Mouse (Mus musculus) frontal cortex, postnatal 14 days (tissue): ENCODE results near the gene Wdr27.

ENCODE experiments used
- DNase-seq, 2 experiments: peaks; one replicate each; pipeline ENCODE4 v3.0.0; 2022; ENCODE audit warnings: low spot score in 2 of 2

Wdr27 gene

DNA sequence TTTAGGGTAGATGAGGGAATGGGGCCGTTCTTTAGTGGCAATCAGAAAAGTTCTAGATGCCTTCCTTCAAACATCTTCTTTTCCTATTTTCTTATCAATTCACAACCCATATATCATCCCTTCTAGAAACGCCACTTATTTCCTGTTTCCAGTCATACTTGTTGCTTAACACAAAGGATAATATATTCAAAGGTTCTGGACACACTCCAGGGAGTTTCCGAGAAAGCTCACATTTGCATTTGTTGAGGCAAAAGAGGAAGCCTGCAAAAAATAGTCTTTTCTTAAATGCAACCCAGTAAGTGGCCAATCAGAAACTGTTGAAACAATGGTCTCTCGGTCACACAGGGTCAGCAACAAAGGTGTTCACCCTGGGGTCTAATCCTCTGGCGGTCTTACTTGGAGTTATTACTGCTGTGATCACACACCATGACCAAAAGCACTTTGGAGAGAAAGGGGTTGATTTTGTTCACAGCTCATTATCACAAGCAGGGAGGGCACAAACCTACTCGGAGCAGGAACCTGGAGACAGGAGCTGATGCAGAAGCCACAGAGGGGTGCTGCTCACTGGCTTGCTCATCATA, 116.2 kb downstream of the Wdr27 start:
- DNase-seq: no peak

GRCm38 (mm10) chr17:14824938-14825337, 118.0 kb downstream of the Wdr27 start:
- no peak for DNase-seq

DNA sequence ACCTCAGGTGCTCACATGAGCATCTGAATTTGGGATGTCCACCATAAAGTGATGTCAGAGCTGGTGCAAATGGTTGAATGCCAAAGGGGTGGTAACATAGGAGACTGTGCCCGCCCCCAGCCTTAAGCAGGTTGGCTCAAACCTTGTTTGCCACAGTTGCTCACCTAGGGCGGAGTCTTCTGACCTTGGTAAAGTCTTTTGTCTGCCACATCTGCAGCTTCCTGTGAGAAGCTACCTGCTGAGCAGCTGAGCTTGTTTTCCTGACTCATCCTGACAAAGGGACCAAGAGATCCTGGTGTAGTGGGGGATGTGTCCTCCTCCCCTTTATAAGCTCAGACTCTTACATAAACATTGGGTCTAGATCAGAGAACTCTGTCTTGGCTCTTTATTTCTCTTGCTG, 125.0 kb downstream of the Wdr27 start:
- no peak for DNase-seq

DNA sequence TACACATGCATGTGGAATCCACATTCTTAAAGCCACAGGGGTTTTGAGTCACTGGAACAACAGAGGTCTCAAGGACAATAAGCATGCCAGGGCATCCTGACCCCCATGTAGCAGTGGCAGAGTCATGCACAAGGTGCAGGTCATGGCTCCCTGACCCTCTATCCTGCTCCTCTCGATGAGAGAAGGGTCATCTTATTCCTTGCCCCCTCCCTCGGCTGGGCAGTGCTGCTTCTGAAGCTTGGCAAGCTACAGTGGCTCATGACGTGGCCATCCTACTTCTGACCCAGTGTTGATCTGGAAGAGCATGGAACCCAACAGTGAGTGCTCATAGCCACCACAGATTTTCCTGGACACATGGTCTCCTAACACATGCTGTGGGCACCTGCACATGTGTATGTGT, 126.9 kb downstream of the Wdr27 start:
- DNase-seq: no peak

GRCm38 (mm10) chr17:14815304-14815703, 127.7 kb downstream of the Wdr27 start:
- no peak for DNase-seq

- DNase-seq: no peak
Observed at GRCm38 (mm10) chr17:14812631-14813030, 130.3 kb downstream of the Wdr27 start.

DNA sequence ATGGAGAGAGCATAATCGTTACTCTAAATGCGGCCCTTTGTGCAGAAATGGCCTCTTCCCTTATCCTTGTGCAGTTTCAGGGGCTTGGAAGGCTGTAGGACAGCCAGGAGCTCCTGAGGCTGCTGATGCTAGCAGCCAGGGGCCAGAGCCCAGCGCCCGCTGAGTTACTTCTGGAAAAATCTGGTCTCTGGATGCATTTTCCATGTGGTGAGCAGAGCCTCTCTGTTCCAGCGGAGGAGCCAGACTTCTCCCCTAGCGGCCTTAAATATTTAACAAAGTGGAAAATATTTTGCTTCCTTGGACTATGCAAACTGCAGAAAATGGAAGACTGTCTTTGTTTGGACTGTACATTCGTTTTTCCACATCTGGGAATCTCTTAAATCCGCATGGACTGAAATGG, 130.9 kb downstream of the Wdr27 start:
- DNase-seq: no peak

- no peak for DNase-seq
Observed at GRCm38 (mm10) chr17:14806808-14807207, 136.2 kb downstream of the Wdr27 start.

DNA sequence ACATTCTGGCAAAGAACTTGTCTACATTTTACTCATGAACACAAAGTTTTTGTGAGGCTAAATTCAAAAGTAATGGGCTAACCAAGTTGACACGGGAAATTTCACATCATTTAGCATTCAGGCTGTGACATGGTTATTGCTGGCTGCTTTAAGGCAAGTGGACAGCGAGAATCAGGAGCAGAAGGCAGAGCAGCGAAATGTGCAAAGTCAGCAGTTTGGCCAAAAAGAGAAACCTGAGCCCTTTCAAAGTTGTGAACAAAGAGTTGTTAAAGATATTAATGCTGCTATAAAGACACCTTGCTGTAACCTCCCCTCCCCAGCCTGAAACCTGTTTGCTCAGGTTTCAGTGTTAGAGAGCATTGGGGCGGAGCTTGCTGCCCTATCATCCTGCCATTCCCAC, 143.7 kb downstream of the Wdr27 start:
- DNase-seq: no peak

- DNase-seq: no peak
Observed at GRCm38 (mm10) chr17:14795074-14795473, 147.9 kb downstream of the Wdr27 start.

DNA sequence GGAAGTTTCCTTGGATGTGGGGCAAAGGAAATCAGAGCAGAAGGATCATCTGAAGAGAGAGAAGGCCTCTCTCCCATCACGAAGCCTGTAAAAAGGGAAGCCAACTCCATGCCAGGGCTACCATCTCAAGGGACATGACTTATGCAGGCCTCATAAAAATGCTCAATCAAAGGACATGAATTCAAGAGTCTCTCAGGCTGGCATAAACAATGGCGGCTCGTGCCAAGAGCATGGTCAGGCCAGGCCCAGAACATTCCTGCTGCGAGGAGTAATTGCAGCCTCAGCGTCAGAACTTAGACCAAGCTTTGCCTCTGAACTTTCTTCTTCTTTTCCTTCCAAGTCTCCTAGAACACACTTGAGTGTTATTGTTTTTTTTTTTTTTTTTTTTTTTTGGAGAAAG, 163.6 kb downstream of the Wdr27 start:
- DNase-seq: no peak

DNA sequence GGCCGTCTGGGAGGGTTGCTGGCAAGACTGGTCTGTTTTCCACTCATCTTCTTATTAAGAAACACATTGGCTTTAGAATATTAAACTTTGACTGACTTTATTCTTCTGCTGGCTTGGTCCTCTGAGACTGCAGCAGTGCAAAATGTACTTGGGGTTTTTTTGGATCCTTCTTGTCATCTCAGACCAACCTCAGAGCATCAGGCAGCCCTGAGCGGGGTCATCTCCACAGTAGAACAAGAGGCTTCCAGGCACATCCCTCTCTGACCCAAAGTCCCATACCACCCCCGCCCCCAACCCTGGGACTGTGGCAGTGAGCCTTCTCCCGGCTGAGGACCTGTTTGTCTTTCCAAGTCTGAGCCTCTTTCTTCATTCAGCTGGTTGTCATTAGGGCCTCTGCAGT, 171.6 kb downstream of the Wdr27 start:
- DNase-seq: no peak

DNA sequence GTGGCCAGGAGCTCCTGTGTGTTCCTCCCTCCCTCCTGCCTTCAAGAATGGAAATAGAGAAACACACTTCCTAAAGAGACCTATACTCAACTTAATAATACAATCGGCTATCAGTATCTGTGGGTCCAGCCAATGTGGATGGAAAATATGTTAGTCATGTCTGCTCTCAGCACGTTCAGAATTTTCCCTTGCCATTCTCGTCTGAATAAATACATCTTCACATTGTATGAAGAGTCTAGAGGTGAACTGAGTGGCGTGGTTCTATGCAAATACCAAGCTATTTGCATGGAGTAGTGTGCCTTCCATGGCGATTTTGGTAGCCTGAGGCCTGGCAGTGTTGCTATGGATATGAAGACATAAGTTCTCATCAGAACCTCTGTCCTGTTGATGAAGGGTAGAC, 172.6 kb downstream of the Wdr27 start:
- no peak for DNase-seq
